Mouse (Mus musculus) megakaryocyte, embryonic 14.5 days (primary cell): ENCODE measurements around the gene Gm28635.

Experiments
- FLI1 ChIP-seq: IDR thresholded peaks from 2 replicates; pipeline ENCODE4 v1.6.1; 2012; ENCODE audit warnings: low read length, inconsistent platforms, mixed read lengths
- GATA1 ChIP-seq: IDR thresholded peaks from 3 replicates; pipeline ENCODE4 v1.6.1; 2012; ENCODE audit warnings: mixed read lengths, low read length, inconsistent platforms, borderline replicate concordance

DNA sequence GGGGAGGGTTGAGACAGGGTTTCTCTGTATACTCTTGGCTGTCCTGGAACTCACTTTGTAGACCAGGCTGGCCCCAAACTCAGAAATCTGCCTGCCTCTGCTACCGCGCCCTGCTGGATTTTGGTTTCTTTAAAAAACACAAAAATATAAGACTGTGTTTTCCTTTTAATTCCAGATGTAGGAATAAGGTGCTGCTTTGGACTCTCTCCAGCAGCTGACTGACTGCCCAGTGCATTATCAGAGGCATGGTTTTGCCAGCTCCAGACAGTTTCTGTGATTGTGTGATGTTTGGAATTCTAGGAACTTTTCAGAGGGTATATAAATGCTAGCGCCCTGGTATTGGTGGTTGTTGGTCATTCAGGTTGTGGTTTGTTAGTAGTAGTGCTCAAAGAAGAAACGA is 39.5 kb upstream of the Gm28635 start:
- TF ChIP-seq GATA1 (no peak), FLI1 (no peak)
